Mouse (Mus musculus) adipose tissue, adult 10 weeks (tissue): ENCODE results near the gene Eqtn. TPM values are rescaled to one million over a fixed set of nuclear protein-coding genes. Genes with fewer than 3 reads are reported as not detected.

ENCODE experiments used
- polyA plus RNA-seq: library from polyadenylated mRNA; stranded (reverse); fragments of 350-450 nt; fragmentation: Illumina TruSeq; extraction: RNeasy Lipid Tissue Mini Kit (QIAGEN cat#74804); gene quantifications from one replicate; pipeline ENCODE4 v1.2.3, GENCODE M21; 2014; ENCODE audit warnings: low read depth, low replicate concordance

Gene Eqtn
- polyA plus RNA-seq, result 2.0 TPM

DNA sequence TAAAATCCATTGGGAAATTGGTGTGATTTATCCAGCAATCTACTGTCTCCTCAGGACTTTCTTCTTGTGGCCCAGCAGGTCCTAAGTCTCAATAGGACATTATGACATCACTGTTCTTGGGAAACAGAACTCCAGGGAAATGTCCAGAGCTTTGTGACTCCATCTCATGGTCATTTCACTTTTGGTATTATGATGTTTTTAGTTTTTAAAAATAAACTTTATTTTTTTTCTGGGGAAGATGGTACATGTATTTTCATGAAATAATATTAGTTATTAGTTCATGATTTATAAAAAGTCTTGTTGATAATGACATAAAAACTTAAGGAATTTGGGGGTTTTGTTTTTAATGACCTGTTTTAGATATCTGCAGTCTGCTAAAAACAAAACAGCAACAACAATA lies at the start of gene Eqtn:
Eqtn (minus strand) TSS at position 101 of the 400 bp plus-strand sequence.

Other genes with a start within 250 kb of the Eqtn start
- gene Tek, start 189.6 kb downstream of the Eqtn start, polyA plus RNA-seq, result 13.5 TPM
- 11.3 TPM for gene Mysm1, start 50.3 kb upstream of the Eqtn start, polyA plus RNA-seq
- gene Jun, start 123.4 kb upstream of the Eqtn start, polyA plus RNA-seq, result 38.8 TPM